Mouse (Mus musculus) heart, adult 2 months (tissue): ENCODE measurements at regions not wholly inside any gene's neighbourhood (a gene's known extent, or its start where the extent isn't known, plus 50 kb on each side); places are given as distances from the start of the nearest gene placed in this dataset.

ENCODE experiments used
- CTCF ChIP-seq: fragments of 200-600 bp; IDR thresholded peaks from 2 replicates; pipeline ENCODE4 v1.8.1; 2022; ENCODE audit warnings: antibody characterized with exemption, mild to moderate bottlenecking, moderate library complexity
- POLR2A ChIP-seq: fragments of 200-500 bp; IDR thresholded peaks from 2 replicates; pipeline ENCODE4 v1.6.1; 2011; ENCODE audit warnings: mild to moderate bottlenecking, low read depth, low read length, control low read depth; ENCODE audit not compliant: insufficient read depth

- TF ChIP-seq CTCF (no peak), POLR2A (no peak)
These were observed 294.3 kb downstream of the Etv1 start for GRCm38 (mm10) chr12:39073289-39074022.
